Mouse (Mus musculus): Measurements from ENCODE around the gene Pofut1.
"Not testable (repeated sequence)": the region's sequence is repeated elsewhere in the genome, so short reads cannot be mapped to it uniquely, and the experiment has no call there.

GRCm38 (mm10) chr2:153275577-153275976, 34.2 kb downstream of the Pofut1 start:
- not testable (repeated sequence) for TF ChIP-seq CTCF, EP300 (IDR thresholded peaks at IDR 0.05)

Data from lung, postnatal 0 days (tissue).